Mouse (Mus musculus) lung, postnatal 36 days (tissue): Measurements from ENCODE around the gene Hcar2.

Experiments used
- DNase-seq: peaks from one replicate; pipeline ENCODE4 v3.0.0; 2022; ENCODE audit warnings: mixed read lengths

The Hcar2 gene

DNA sequence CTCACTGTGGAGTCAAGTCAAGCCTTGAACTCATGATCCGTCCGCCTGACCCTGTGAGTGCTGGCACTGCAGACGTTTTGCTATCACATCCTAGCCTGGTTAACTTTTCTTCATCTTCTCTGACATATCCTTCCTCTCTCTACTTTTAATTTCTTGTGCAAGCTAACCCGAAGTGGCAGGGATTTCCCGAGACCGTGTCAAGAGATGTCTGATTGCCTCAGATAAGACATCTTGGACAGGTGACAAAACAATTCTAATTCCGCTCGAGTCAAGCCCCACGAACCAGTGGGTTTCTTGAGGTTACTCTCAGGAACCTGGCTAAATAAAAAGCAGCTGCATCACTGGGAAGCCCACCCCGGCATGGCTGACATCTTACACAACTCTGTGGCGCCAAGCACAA, 6.5 kb downstream of the Hcar2 start:
- DNase-seq = no peak

DNA sequence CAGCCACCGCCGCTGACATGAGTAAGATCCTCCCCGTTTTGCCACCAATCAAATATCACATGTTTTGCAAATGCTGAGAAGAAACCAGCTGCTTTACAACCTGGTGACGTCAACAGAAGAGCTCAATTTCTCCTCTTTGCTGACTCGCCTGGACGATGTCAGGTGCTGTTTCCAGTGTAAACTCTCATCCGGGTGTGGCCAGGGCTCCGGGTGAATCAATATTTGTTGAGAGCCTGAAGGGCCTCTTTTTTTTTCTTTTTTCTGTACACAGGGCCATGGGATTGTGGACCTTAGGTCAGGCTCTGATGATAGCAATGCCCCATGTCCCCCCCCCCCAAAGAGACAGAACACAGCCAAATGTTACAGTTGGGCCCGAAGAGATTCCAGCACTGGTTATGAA, 10.8 kb downstream of the Hcar2 start:
- DNase-seq = peak; percentile 37

DNA sequence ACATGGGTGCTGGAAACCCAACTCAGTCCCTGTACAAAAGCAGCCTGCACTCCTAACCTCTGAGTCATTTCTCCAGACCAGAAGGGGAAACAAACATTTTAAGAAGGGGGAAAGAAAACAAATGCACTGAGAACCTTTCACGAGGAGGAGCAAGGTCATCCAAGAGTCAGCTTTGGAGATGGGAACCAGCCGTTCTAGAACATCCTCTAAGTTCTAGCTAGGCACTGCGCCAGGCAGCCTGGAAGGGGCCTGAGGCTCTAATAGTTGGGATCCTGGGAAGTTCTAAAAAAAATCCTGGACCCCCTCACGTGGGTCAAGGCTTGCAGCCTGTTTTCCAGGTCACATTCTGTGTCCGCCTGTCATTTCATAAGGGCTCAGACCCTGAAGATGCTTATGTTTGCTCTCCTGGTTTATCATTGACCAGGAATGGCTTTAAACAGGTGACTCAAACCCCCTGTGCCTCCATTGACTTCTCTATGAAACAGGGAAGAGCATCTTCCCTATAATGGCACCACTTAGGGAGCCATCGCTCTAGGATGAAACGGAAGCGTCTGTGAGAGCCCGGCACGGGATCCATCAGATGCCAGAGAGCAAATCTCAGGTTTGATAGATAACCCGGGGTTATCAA, 11.3 kb downstream of the Hcar2 start:
- DNase-seq = peak; percentile 25

DNA sequence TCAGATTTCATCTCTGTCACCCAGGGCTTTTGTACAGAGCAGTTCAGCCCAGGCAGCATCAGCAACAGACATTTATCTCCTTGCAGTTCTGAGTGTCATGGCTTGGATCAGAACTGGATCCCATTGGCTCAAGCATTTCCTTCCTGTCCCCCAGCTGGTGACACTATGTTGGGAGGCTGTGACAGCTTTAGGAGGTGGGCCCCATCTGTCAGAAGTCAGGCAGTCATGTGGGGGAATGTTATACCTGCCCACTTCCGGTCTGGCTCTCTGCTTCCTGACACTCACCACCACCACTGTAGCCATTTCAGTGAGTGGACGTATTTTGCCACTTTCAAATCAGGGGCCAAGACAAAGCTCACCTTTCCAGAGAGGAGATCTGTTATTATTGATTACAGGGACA, 13.9 kb downstream of the Hcar2 start:
- no peak for DNase-seq

DNA sequence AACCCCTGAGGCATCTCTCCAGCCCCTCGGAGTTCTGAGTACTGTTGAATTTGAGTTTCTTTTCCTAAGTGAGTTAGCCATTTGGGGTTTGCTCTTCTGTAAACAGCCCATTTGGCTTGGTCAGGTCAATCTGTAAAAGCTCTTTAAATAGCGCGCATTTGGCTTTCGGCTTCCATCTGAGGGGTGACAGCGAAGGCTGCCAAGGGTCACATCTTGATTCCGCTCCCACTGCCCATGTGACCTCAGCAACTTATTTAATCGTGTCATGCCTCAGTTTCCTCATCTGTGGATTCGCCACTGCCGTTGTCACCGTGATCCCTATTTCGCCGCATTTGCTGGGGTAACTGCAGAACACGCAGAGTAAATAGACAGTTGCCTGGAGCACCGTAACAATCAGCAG, 21.0 kb downstream of the Hcar2 start:
- DNase-seq = no peak

DNA sequence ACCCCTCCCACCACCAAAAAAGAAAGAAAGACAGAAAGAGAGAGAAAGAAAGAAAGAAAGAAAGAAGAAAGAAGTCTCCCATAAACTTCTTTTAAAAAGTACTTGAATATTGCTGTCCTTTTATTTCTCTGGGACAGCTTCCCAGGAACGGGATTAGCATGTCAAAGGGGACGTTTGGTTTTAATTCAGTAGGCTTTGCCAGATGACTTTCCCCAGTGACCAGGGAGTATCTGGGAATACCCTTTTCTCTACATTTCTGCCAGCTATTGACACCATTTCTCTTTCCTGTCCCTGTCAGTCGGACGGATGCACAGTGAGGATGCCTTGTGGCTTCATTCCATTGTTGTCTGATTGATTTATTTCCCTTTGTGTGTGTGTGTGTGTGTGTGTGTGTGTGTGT, 21.5 kb downstream of the Hcar2 start:
- no peak for DNase-seq

DNA sequence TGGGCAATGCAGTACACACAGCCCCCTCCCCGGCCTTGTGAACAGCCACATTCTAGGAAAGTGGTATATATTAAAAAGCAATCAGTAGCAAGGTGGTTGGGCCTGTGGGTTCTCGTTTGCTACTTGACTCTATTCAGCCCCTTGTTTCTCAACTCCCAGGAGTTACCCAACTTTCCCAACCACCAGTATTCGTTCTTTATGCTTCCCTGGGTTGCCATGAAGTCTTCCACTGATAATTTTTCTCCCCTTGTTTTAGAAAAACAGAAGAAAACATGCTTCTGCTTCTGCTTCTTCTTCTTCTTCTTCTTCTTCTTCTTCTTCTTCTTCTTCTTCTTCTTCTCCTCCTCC, 22.4 kb downstream of the Hcar2 start:
- peak; percentile 26 for DNase-seq

DNA sequence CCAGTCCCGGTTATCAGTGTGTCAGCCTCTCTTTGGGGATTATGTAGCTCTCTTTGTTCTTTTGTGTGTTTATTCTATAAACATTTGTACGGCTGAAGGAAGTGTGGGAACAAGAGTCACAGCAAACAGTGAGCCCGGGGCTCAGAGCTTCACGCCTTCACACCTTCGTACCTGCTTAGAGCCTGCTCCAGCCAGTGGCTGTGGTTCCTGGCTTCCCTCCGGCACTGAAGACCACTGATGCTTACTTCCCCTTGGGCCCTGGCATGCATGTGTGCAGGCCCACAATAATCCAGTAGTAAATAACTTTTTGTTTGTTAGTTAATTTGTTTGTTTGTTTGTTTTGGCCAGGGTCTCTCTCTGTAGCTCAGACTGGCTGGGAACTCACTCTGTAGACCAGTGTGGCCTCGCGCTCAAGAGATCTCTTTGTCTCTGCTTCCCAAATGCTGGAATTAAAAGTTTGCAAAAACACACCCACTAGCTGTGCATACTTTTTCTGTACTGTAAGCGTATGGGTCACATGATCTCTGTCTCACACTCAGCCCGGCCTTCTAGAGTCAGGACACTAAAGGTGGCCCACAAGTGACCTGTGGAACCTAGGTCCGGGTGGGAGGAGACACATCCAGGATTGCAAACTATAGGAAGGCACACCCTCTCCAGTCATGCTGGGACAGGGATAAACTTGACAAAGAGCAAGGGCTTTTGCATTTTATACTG, 22.9 kb downstream of the Hcar2 start:
- DNase-seq = no peak

DNA sequence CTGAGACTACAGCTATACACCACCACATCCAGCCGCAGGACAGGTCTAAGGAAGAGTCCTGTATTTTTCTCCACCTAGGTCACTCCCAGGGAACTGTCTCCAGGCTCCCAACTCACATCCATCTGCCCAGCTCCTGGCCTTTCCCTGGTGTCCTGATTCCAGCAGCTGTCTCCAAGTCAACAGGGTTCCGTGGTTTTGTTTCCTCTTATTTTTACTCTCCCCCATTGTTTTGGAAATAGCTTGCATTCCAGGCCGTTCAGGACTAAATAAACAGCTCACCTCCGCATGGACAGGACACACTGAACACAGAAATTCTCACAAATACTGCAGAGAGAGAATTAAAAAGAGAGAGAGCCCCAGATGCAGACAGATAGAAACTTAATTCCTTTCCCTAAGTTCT, 27.9 kb downstream of the Hcar2 start:
- DNase-seq = no peak

DNA sequence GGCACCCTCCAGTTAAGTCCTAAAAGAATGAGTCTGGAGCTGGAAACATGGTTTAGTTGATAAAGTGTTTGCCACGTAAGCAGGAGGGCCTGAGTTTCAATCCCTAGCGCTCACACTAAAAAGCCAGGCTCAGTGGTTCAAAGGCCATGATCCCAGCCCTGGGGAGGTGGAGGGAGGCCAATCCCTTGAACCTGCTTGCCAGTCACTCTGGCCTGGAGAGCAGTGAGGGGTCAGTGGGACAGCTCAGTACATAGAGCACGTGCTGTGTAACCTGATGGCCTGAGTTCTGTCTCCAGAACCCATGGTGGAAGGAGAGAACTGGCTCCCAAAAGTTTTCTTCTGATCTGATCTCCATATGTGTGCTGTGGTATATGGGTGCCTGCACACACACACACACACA, 30.5 kb downstream of the Hcar2 start:
- no peak for DNase-seq

DNA sequence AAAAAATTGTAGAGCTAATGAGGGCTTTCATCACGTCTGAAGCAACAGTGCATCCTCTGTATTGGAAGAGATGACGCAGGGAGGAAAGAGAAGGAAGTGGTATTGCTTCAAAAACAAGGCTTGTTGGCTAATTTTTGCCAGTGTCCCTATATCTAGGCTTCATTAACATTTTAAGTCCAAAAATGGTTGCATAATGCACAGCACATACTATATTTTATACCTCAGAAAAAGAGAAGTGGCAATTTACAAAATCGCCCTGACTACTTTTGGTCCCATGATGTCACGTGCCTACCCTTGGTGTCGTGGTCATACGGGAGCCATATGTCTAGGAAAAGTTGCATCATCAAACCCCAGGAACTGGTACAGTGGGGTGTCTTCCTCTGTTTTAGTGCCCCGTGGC, 33.0 kb downstream of the Hcar2 start:
- peak; percentile 44 for DNase-seq

DNA sequence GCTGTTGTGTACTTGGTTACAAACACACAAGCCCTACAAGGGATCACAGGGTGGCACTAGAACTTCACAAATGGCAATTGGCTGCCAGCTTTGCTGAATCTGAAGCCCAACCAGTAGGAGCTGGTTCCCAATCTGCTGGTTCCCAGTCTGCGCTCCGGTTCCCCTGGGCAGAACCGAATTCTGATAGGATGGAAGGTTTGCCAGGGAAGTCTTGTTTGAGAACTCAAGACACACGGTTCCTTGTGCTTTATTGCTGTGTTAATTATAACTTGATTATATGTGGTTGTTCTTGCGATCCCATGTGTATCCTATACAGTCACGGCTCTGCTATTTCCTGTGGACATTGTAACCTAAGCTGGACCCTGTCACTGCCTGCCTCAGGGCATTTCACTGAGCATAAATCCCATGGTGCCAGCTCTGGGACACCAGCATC, 37.6 kb downstream of the Hcar2 start:
- DNase-seq = peak; percentile 67

DNA sequence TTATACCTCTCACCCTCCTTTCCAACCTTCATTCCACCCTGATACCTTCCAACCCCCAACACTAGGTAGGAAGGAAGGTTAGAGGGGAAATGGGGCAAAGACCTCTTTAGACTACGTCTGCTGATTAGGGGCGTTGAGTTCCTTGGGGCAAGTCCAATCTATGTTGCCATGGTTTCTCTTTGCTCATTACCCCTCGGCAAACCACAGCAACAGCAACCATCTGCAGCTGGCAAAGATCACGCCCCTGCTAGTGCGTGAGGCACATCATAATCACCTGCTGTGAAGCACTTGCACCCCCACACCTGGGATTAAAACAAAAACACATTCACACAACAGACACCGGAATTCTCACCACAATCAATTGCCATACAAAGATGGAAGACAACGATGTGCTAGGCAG, 42.6 kb downstream of the Hcar2 start:
- no peak for DNase-seq

DNA sequence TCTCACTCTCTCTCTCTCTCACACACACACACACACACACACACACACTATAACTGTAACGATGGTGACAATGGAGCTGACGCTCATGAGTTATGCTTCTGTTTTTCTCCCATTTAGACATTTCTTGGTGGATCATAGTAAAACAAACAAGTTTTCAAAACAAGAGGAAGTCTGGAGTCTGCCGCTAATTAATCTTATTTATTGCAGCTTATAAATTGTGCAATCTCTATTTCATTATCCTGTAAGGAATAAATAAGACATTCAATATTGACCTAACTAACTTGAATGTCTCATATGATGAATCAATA, 44.1 kb downstream of the Hcar2 start:
- no peak for DNase-seq

DNA sequence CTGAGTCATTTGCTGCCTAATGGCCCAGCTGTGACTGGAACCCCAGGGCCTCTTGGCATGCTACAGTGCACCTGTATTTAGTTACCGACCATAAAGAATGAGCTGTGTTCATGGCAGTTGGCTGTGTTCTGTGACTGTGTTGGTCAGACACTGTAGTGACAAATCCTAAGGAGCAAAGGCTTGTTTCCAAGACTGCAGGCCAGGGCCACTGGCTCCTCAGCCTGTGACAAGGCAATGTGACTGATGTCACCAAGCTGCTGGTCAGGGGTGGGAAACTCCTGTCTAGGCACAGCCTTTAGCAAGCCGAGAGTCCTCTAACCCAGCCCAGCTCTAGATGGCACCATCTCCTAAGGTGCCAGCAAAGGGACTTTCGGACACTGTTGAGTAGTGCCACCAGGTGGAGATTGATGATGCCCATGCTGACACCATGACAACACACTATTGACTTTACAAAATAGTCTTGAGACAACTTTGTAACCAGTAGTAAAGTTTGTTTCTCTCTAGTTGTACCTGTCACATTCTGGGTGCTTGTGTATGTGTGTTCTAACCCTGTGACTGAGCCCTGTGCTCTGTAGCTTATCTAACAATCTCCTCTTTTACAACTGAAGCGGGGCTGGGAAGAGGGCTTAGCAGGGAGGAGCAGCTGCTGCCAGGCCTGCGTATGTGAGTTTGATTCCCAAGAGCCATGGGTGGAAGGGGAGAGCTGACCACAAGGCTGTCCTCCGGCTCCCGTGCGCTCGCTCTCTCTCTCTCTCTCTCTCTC, 44.6 kb downstream of the Hcar2 start:
- peak; percentile 44 for DNase-seq

DNA sequence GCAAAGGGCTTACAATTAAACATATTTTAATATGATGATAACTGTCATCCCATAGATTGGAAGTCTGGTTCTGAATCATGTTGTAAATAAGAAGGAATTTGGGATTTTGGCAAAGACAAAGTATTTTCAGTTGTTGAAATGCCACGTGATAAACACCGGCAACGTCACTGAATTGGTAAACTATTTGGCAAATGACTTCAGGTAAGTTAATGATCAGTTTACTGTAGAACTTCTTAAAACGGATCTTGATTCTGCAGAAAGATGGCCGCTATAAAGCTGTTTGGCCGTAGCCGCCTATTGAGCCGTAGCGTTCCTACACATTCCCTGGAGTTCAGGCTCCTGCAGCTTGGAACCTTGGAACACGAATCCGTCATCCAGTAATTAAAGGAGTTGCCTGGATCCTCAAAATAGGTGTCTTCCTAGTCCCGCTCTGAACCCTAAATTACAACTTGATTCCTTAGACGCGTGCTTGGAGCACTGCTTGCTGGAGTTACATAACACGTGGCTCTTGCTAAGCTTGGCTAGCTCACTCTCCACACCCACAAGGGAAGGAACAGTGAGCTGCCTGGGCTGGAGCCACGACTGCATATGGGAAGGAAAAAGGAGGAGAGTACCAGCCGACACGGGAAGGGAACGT, 46.2 kb downstream of the Hcar2 start:
- no peak for DNase-seq

DNA sequence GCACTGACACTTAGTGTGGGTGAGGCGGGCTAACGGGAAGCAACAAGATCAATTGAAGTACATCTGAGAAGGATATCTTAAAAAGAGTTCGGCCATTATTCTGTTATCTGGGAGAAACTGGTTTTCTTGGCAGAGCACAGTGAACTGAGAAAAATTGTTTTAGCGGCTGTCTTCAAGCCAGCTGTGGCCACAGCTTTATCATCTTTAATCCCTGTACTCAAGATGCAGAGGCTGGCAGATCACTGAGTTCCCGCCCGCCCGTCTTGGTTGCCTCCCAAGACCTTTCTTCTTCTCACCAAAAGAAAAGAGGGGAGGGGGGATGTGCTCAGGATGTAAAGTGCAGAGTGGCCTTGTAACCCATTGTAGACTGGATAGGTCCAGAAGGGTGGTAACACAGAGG, 48.4 kb downstream of the Hcar2 start:
- no peak for DNase-seq
